Mouse (Mus musculus) liver, embryonic 15.5 days (tissue): Measurements from ENCODE around the gene Foxa1. TPM values are rescaled to one million over a fixed set of nuclear protein-coding genes. Genes with fewer than 3 reads are reported as not detected.

Experiments
- polyA plus RNA-seq: library from polyadenylated mRNA; unstranded; fragments of >200 nt; fragmentation: Nextera tagmentation; extraction: Ambion mirVana; gene quantifications from 2 replicates; pipeline ENCODE4 v1.2.1, GENCODE M21; 2015

The Foxa1 gene
- polyA plus RNA-seq, 1 experiment from 2014 or later: 1.2 TPM

Other genes starting within 250 kb of the Foxa1 start
- 0.03 and 0.05 TPM in 2 replicates for gene Ttc6, start 17.2 kb upstream of the Foxa1 start, polyA plus RNA-seq